Mouse (Mus musculus): Measurements from ENCODE around the gene Ephb4. TPM values are rescaled to one million over a fixed set of nuclear protein-coding genes. Genes with fewer than 3 reads are reported as not detected.

Gene Ephb4
- total and polyA plus RNA-seq, 3 experiments = 0.05 to 0.07 TPM; not detected in 1

DNA sequence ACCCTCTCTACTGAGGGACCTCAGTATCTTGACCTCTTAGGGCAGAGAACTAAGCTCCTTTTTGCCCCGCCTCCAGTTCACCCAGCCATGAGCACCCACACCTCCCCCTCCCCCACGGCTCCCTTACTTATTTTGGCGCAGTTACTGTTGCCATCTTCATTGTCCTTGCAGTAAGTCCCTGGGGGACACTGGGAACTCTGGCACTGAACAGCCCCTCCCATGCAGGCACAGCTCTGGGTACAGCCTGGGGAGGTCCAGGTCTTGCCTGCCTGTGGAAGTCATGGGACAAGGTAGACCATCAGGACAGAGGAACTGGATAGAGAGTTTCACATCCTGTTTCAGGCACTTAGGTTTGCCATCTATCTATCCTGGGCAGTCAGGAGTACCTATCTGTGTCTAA lies 60.2 kb downstream of the Ephb4 start:
- DNase-seq (ENCODE audit: low spot score) (no peak), ATAC-seq (ENCODE audit: extremely low read depth, insufficient number of reproducible peaks, low FRiP score, poor library complexity, severe bottlenecking) (no peak)
- H3K4me3 ChIP-seq (ENCODE audit: low read depth, low read length) = no peak overlapping the region
- no peaks in the 10 kb centered on the region for H3K4me1 ChIP-seq (ENCODE audit: insufficient read depth, low read depth, low read length)
- no peak for TF ChIP-seq TAL1 (conservative IDR thresholded peaks at IDR 0.05; ENCODE audit: low read depth, low read length)
- no peak for TF ChIP-seq GATA1 (IDR thresholded peaks at IDR 0.05; ENCODE audit: borderline replicate concordance, low read length)
- no peak for TF ChIP-seq GATA2 (IDR thresholded peaks at IDR 0.05; ENCODE audit: borderline replicate concordance, low read depth, low read length)
- TF ChIP-seq POLR2AphosphoS5 (IDR thresholded peaks at IDR 0.05; ENCODE audit: insufficient replicate concordance, low read depth, low read length) = no peak
- no peak for TF ChIP-seq CTCF (IDR thresholded peaks at IDR 0.05; ENCODE audit: low read depth, low read length)
- H3K27me3 ChIP-seq (ENCODE audit: insufficient read depth, low read length) = peaks cover 17% of the 10 kb centered on the region
- no peaks in the 10 kb centered on the region for H3K9me3 ChIP-seq (replicated peaks)
- H3K36me3 ChIP-seq (replicated peaks) = no peaks in the 10 kb centered on the region

GRCm38 (mm10) chr5:137410549-137410948 lies 60.6 kb downstream of the Ephb4 start:
- TF ChIP-seq CTCF (IDR thresholded peaks at IDR 0.05; ENCODE audit: low read depth, low read length) (no peak), POLR2AphosphoS5 (IDR thresholded peaks at IDR 0.05; ENCODE audit: insufficient replicate concordance, low read depth, low read length) (no peak), GATA2 (IDR thresholded peaks at IDR 0.05; ENCODE audit: borderline replicate concordance, low read depth, low read length) (no peak), TAL1 (conservative IDR thresholded peaks at IDR 0.05; ENCODE audit: low read depth, low read length) (no peak), GATA1 (IDR thresholded peaks at IDR 0.05; ENCODE audit: borderline replicate concordance, low read length) (no peak)
- no peak for ATAC-seq (ENCODE audit: extremely low read depth, insufficient number of reproducible peaks, low FRiP score, poor library complexity, severe bottlenecking)
- no peaks in the 10 kb centered on the region for H3K4me1 ChIP-seq (ENCODE audit: insufficient read depth, low read depth, low read length)

GRCm38 (mm10) chr5:137411235-137411634 lies 61.3 kb downstream of the Ephb4 start:
- Histone ChIP-seq H3K4me1 (ENCODE audit: insufficient read depth, low read depth, low read length) (no peaks in the 10 kb centered on the region), H3K27me3 (ENCODE audit: insufficient read depth, low read length) (peaks cover 15% of the 10 kb centered on the region), H3K36me3 (replicated peaks) (no peaks in the 10 kb centered on the region), H3K4me3 (ENCODE audit: low read depth, low read length) (no peak overlapping the region), H3K9me3 (replicated peaks) (no peaks in the 10 kb centered on the region)
- ATAC-seq (ENCODE audit: extremely low read depth, insufficient number of reproducible peaks, low FRiP score, poor library complexity, severe bottlenecking) = no peak
- TF ChIP-seq GATA1 (IDR thresholded peaks at IDR 0.05; ENCODE audit: borderline replicate concordance, low read length) (no peak), CTCF (IDR thresholded peaks at IDR 0.05; ENCODE audit: low read depth, low read length) (no peak), GATA2 (IDR thresholded peaks at IDR 0.05; ENCODE audit: borderline replicate concordance, low read depth, low read length) (no peak), POLR2AphosphoS5 (IDR thresholded peaks at IDR 0.05; ENCODE audit: insufficient replicate concordance, low read depth, low read length) (no peak), TAL1 (conservative IDR thresholded peaks at IDR 0.05; ENCODE audit: low read depth, low read length) (no peak)
- no peak for DNase-seq (ENCODE audit: low spot score)

More at GRCm38 (mm10) chr5:137410549-137410948, 60.6 kb downstream of the Ephb4 start:
- peaks cover 15% of the 10 kb centered on the region for H3K27me3 ChIP-seq (ENCODE audit: insufficient read depth, low read length)
- H3K9me3 ChIP-seq (replicated peaks) = no peaks in the 10 kb centered on the region
- no peaks in the 10 kb centered on the region for H3K36me3 ChIP-seq (replicated peaks)
- no peak overlapping the region for H3K4me3 ChIP-seq (ENCODE audit: low read depth, low read length)
- DNase-seq (ENCODE audit: low spot score) = no peak

GRCm38 (mm10) chr5:137414253-137414652 lies 64.3 kb downstream of the Ephb4 start:
- Histone ChIP-seq H3K9me3 (replicated peaks) (no peaks in the 10 kb centered on the region), H3K36me3 (replicated peaks) (no peaks in the 10 kb centered on the region), H3K27me3 (ENCODE audit: insufficient read depth, low read length) (peaks cover 9% of the 10 kb centered on the region), H3K4me1 (ENCODE audit: insufficient read depth, low read depth, low read length) (no peaks in the 10 kb centered on the region), H3K4me3 (ENCODE audit: low read depth, low read length) (no peak overlapping the region)
- ATAC-seq (ENCODE audit: extremely low read depth, insufficient number of reproducible peaks, low FRiP score, poor library complexity, severe bottlenecking) = no peak
- TF ChIP-seq POLR2AphosphoS5 (IDR thresholded peaks at IDR 0.05; ENCODE audit: insufficient replicate concordance, low read depth, low read length) = no peak
- TF ChIP-seq GATA2 (IDR thresholded peaks at IDR 0.05; ENCODE audit: borderline replicate concordance, low read depth, low read length) = no peak
- TF ChIP-seq CTCF (IDR thresholded peaks at IDR 0.05; ENCODE audit: low read depth, low read length) = no peak
- TF ChIP-seq TAL1 (conservative IDR thresholded peaks at IDR 0.05; ENCODE audit: low read depth, low read length) = no peak
- TF ChIP-seq GATA1 (IDR thresholded peaks at IDR 0.05; ENCODE audit: borderline replicate concordance, low read length) = no peak
- DNase-seq (ENCODE audit: low spot score) = no peak

GRCm38 (mm10) chr5:137419105-137419504 lies 69.2 kb downstream of the Ephb4 start:
- ATAC-seq (ENCODE audit: extremely low read depth, insufficient number of reproducible peaks, low FRiP score, poor library complexity, severe bottlenecking) (no peak), DNase-seq (ENCODE audit: low spot score) (no peak)
- no peaks in the 10 kb centered on the region for H3K36me3 ChIP-seq (replicated peaks)
- TF ChIP-seq GATA2 (IDR thresholded peaks at IDR 0.05; ENCODE audit: borderline replicate concordance, low read depth, low read length) = no peak
- TF ChIP-seq CTCF (IDR thresholded peaks at IDR 0.05; ENCODE audit: low read depth, low read length) = no peak
- no peak for TF ChIP-seq GATA1 (IDR thresholded peaks at IDR 0.05; ENCODE audit: borderline replicate concordance, low read length)
- no peak for TF ChIP-seq POLR2AphosphoS5 (IDR thresholded peaks at IDR 0.05; ENCODE audit: insufficient replicate concordance, low read depth, low read length)
- TF ChIP-seq TAL1 (conservative IDR thresholded peaks at IDR 0.05; ENCODE audit: low read depth, low read length) = no peak
- no peaks in the 10 kb centered on the region for H3K4me1 ChIP-seq (ENCODE audit: insufficient read depth, low read depth, low read length)
- H3K9me3 ChIP-seq (replicated peaks) = no peaks in the 10 kb centered on the region
- H3K27me3 ChIP-seq (ENCODE audit: insufficient read depth, low read length) = peaks cover 16% of the 10 kb centered on the region
- H3K4me3 ChIP-seq (ENCODE audit: low read depth, low read length) = no peak overlapping the region

GRCm38 (mm10) chr5:137419841-137420240 lies 69.9 kb downstream of the Ephb4 start:
- TF ChIP-seq POLR2AphosphoS5 (IDR thresholded peaks at IDR 0.05; ENCODE audit: insufficient replicate concordance, low read depth, low read length) = no peak
- no peak for TF ChIP-seq TAL1 (conservative IDR thresholded peaks at IDR 0.05; ENCODE audit: low read depth, low read length)
- TF ChIP-seq GATA2 (IDR thresholded peaks at IDR 0.05; ENCODE audit: borderline replicate concordance, low read depth, low read length) = no peak
- TF ChIP-seq GATA1 (IDR thresholded peaks at IDR 0.05; ENCODE audit: borderline replicate concordance, low read length) = no peak
- TF ChIP-seq CTCF (IDR thresholded peaks at IDR 0.05; ENCODE audit: low read depth, low read length) = no peak
- Histone ChIP-seq H3K9me3 (replicated peaks) (no peaks in the 10 kb centered on the region), H3K4me1 (ENCODE audit: insufficient read depth, low read depth, low read length) (no peaks in the 10 kb centered on the region), H3K36me3 (replicated peaks) (no peaks in the 10 kb centered on the region), H3K4me3 (ENCODE audit: low read depth, low read length) (no peak overlapping the region), H3K27me3 (ENCODE audit: insufficient read depth, low read length) (peaks cover 13% of the 10 kb centered on the region)
- DNase-seq (ENCODE audit: low spot score) (no peak), ATAC-seq (ENCODE audit: extremely low read depth, insufficient number of reproducible peaks, low FRiP score, poor library complexity, severe bottlenecking) (no peak)

Data from G1E (cell line).